Comparison of ENCODE assay signal across 8 mouse cellular contexts in genomic region chr17:74717618-74718151, GRCm38 (mm10). TPM values are rescaled to one million over a fixed set of nuclear protein-coding genes. Genes with fewer than 3 reads are reported as not detected.
DNase-seq lines count a peak whose midpoint lies in the region; ATAC-seq lines count a peak whose summit lies in the region.

Gene Ttc27, plus strand, starts transcription at chr17:74717732.

- H3K9me3 ChIP-seq in forebrain, embryonic 14.5 days (replicated peaks; ENCODE audit: control insufficient read depth, low read length): no peaks in the 10 kb centered on the region
- H3K9me3 ChIP-seq in neural tube, embryonic 15.5 days (replicated peaks): no peaks in the 10 kb centered on the region

- peak; percentile 95 for ATAC-seq in forebrain, embryonic 14.5 days
- peak; percentile 94 for ATAC-seq in neural tube, embryonic 15.5 days (ENCODE audit: low FRiP score)

- H3K36me3 ChIP-seq in forebrain, embryonic 14.5 days (ENCODE audit: control insufficient read depth, insufficient read depth, low read length): peaks cover 15% of the 10 kb centered on the region
- H3K36me3 ChIP-seq in neural tube, embryonic 15.5 days: peaks cover 12% of the 10 kb centered on the region

- no peak within 1 kb of the TSS for H3K27ac ChIP-seq in forebrain, embryonic 14.5 days (ENCODE audit: low read depth, low read length)
- 0 out of 2 replicates have a peak within 1 kb of the TSS, but pooled peaks have one; percentile 50 for H3K27ac ChIP-seq in neural tube, embryonic 15.5 days (replicated peaks)

- peak within 1 kb of the TSS; percentile 70 for H3K9ac ChIP-seq in forebrain, embryonic 14.5 days (ENCODE audit: low read length)
- peak within 1 kb of the TSS; percentile 61 for H3K9ac ChIP-seq in neural tube, embryonic 15.5 days (replicated peaks)

- peaks cover 4% of the 10 kb centered on the region; the same call in 1 of the 2 replicates for H3K4me1 ChIP-seq in forebrain, embryonic 14.5 days (ENCODE audit: control insufficient read depth, insufficient read depth, low read length)
- peaks cover 13% of the 10 kb centered on the region for H3K4me1 ChIP-seq in neural tube, embryonic 15.5 days

- peak; percentile 99 for DNase-seq in ES-CJ7 (ENCODE audit: low read depth, low spot score)
- DNase-seq in cerebellum, adult 11 months: peak; percentile 92
- peak; percentile 99 for DNase-seq in forebrain, embryonic 14.5 days (ENCODE audit: low spot score)
- peak; percentile 96 to 97 for DNase-seq in heart, postnatal 14 days
- peak; percentile 96 for DNase-seq in layer of hippocampus, adult 11-12 months (ENCODE audit: low spot score)
- DNase-seq in lung, adult 18-20 months: peak; percentile 97 to 98
- peak; percentile 96 for DNase-seq in testis, postnatal 14 days (ENCODE audit: low spot score)

- intact Hi-C loops in heart, postnatal 14 days (cut with DNase I): no loop called here

- H3K27me3 ChIP-seq in forebrain, embryonic 14.5 days (replicated peaks; ENCODE audit: control insufficient read depth, insufficient read depth, low read length): no peaks in the 10 kb centered on the region
- H3K27me3 ChIP-seq in neural tube, embryonic 15.5 days (replicated peaks): 0 out of 2 replicates have a peak, but pooled peaks cover 7% of the 10 kb centered on the region

- H3K4me3 ChIP-seq in forebrain, embryonic 14.5 days (ENCODE audit: low read depth, low read length): peak within 1 kb of the TSS; percentile 78
- H3K4me3 ChIP-seq in neural tube, embryonic 15.5 days (replicated peaks): peak within 1 kb of the TSS; percentile 94

- 2% methylated on average over 31 of the region's 31 CpGs for WGBS in forebrain, embryonic 14.5 days
- WGBS in neural tube, embryonic 15.5 days: 1% methylated on average over 31 of the region's 31 CpGs

- H3K4me2 ChIP-seq in forebrain, embryonic 14.5 days (ENCODE audit: low read length): peak within 1 kb of the TSS; percentile 83
- H3K4me2 ChIP-seq in neural tube, embryonic 15.5 days: peak within 1 kb of the TSS; percentile 89

RNA-seq across cellular contexts. Expression of gene Ttc27, which starts in this region (rescaled TPM):
- 19.7 and 20.7 TPM in 2 replicates for polyA plus RNA-seq in forebrain, embryonic 14.5 days (2014; fragmentation: Nextera tagmentation; extraction: Ambion mirVana)
- total RNA-seq in heart, postnatal 14 days (2021): 10 to 100 TPM; 18.3 to 21.2 TPM
- 15.0 and 19.9 TPM in 2 replicates for polyA plus RNA-seq in neural tube, embryonic 15.5 days (2015; fragmentation: Nextera tagmentation; extraction: Ambion mirVana)
